Mouse (Mus musculus): ENCODE measurements around the gene Actr3b.
A peak's percentile ranks its signal among the peaks of the same experiment; 100 is the strongest.

Gene Actr3b

GRCm38 (mm10) chr5:25877996-25878395, 118.2 kb downstream of the Actr3b start:
- DNase-seq (ENCODE audit: inconsistent age in 2 of 2, low spot score in 1 of 2) = no peak

- no peak for DNase-seq (ENCODE audit: inconsistent age in 2 of 2, low spot score in 1 of 2)
These were observed 126.9 kb downstream of the Actr3b start for GRCm38 (mm10) chr5:25886708-25887107.

- DNase-seq (ENCODE audit: inconsistent age in 2 of 2, low spot score in 1 of 2) = no peak
These were observed 130.1 kb downstream of the Actr3b start for GRCm38 (mm10) chr5:25889746-25890382.

- peak; percentile 67 to 89 for DNase-seq (ENCODE audit: inconsistent age in 2 of 2, low spot score in 1 of 2)
These were observed 131.5 kb downstream of the Actr3b start for GRCm38 (mm10) chr5:25891321-25891720.
